Mouse (Mus musculus) forebrain, embryonic 15.5 days (tissue): ENCODE measurements around the gene Thsd7b. TPM values are rescaled to one million over a fixed set of nuclear protein-coding genes. Genes with fewer than 3 reads are reported as not detected.

Experiments
- ATAC-seq: fragments of 200-750 bp; cut with Nextera tagmentation; replicated peaks from 2 replicates; pipeline ENCODE4 v1.8.0; 2017; ENCODE audit warnings: mild to moderate bottlenecking, moderate TSS enrichment, moderate library complexity
- H3K27ac ChIP-seq: fragments of 300-500 bp; sonication (generic); replicated peaks from 2 replicates; pipeline ENCODE4 v1.5.1; 2015; ENCODE audit warnings: mild to moderate bottlenecking, inconsistent platforms
- H3K27me3 ChIP-seq: fragments of 300-500 bp; sonication (generic); 2 replicates; pipeline ENCODE4 v1.6.1; 2015; ENCODE audit warnings: inconsistent platforms
- H3K36me3 ChIP-seq: fragments of 300-500 bp; sonication (generic); 2 replicates; pipeline ENCODE4 v1.6.1; 2015; ENCODE audit warnings: mild to moderate bottlenecking, inconsistent platforms
- H3K4me1 ChIP-seq: fragments of 300-500 bp; sonication (generic); 2 replicates; pipeline ENCODE4 v1.6.1; 2015; ENCODE audit warnings: inconsistent platforms
- H3K4me2 ChIP-seq: fragments of 300-500 bp; sonication (generic); replicated peaks from 2 replicates; pipeline ENCODE4 v1.6.1; 2015; ENCODE audit warnings: mild to moderate bottlenecking, inconsistent platforms
- H3K4me3 ChIP-seq: fragments of 300-500 bp; sonication (generic); 2 replicates; pipeline ENCODE4 v1.5.1; 2015; ENCODE audit warnings: mild to moderate bottlenecking, inconsistent platforms
- H3K9ac ChIP-seq: fragments of 300-500 bp; sonication (generic); replicated peaks from 2 replicates; pipeline ENCODE4 v1.6.1; 2015; ENCODE audit warnings: mild to moderate bottlenecking, inconsistent platforms
- H3K9me3 ChIP-seq: fragments of 300-500 bp; sonication (generic); 2 replicates; pipeline ENCODE4 v1.6.1; 2016; ENCODE audit warnings: inconsistent platforms
- WGBS: fragments of 180-500 bp; shearing (Covaris S2); methylation state at CpG from one replicate; pipeline ENCODE4 v1.1.7; 2015; ENCODE audit warnings: mixed read lengths; 5-methylcytosine and 5-hydroxymethylcytosine counted together
- polyA plus RNA-seq: library from polyadenylated mRNA; unstranded; fragments of >200 nt; fragmentation: Nextera tagmentation; extraction: Ambion mirVana; gene quantifications from 2 replicates; pipeline ENCODE4 v1.2.1, GENCODE M21; 2015

The Thsd7b gene
- 6.2 and 7.3 TPM in 2 replicates for polyA plus RNA-seq

DNA sequence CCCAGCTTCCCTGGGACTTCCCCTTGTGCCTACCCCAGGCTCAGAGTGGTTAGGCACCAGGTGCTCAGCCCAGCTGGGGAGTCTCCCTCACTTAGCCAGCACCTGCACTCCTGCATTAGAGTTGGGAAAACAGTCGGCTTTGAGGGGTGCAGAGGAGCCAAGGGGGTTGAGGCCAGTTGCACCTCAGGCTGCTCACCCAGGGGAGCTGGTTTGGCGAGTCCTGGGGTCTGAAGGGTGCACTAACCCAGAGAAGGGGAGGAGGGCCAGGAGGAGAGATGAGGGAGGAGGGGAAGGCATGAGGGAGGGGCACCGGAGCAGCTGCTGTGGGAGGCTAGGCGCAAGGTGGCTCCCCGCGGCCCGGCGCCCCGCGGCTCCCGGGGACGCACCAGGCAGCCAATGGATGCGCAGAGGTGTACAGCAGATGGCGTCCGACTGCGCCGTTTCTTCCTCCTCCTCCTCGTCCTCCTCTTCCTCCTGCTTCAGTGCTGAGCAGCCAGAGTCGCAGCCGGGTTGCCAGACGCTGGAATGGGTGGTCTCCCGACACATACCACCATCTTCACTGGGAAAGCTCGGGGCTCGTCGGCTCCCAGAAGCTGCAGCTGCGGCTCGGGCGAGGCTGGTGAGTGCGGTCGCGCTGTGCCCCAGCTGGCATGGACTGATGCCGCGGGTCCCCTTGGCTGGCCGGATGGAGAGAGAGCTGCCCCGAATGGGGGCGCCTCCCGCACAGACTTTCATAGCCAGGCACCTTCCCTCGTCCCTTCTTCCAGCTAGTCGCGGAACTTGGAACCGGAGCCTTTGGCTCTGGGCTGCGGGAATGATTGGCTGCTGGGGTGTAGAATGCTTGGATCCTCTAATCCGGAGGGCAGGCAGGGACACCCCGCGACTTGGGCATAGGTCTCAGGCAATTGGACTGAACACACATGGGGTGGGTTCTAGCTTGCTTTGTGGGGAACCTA, at the start of gene Thsd7b:
TSS of gene Thsd7b (plus strand) at position 321 of the 956 bp plus-strand sequence.
- peaks cover 24% of the 10 kb centered on the region for H3K4me1 ChIP-seq
- no peaks in the 10 kb centered on the region for H3K9me3 ChIP-seq
- 0 out of 2 replicates have a peak, but pooled peaks cover 3% of the 10 kb centered on the region for H3K27me3 ChIP-seq
- H3K36me3 ChIP-seq = no peaks in the 10 kb centered on the region
- peak within 1 kb of the TSS; percentile 57 for H3K9ac ChIP-seq
- ATAC-seq = peak; percentile 83
- under 1% methylated on average over 45 of the region's 45 CpGs for WGBS
- H3K27ac ChIP-seq = no peak within 1 kb of the TSS; the same call in 1 of the 2 replicates
- H3K4me2 ChIP-seq = peak within 1 kb of the TSS; percentile 97
- H3K4me3 ChIP-seq = peak within 1 kb of the TSS; percentile 56

DNA sequence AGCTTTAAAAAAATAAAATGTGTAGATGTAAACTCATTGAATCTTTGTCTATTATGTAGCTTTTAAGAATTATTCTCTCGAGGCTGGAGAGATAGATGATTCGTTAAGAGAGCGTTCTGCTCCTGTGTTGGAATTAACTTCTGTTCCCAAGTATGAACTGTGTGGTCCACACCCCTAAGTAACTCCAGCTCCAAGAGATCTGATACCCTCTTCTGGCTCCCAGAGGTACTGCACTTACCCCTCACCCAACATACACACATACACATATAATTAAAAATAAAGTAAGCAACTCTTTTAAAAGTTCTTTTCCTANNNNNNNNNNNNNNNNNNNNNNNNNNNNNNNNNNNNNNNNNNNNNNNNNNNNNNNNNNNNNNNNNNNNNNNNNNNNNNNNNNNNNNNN, 28.8 kb upstream of the Thsd7b start:
- no peaks in the 10 kb centered on the region for H3K4me1 ChIP-seq
- no peaks in the 10 kb centered on the region for H3K27me3 ChIP-seq
- 44% methylated on average over 3 of the region's 3 CpGs for WGBS
- no peaks in the 10 kb centered on the region for H3K9me3 ChIP-seq
- no peak for ATAC-seq
- no peak overlapping the region for H3K27ac ChIP-seq
- no peaks in the 10 kb centered on the region for H3K36me3 ChIP-seq
- H3K4me2 ChIP-seq = no peak overlapping the region
- H3K4me3 ChIP-seq = no peak overlapping the region
- no peak overlapping the region for H3K9ac ChIP-seq

DNA sequence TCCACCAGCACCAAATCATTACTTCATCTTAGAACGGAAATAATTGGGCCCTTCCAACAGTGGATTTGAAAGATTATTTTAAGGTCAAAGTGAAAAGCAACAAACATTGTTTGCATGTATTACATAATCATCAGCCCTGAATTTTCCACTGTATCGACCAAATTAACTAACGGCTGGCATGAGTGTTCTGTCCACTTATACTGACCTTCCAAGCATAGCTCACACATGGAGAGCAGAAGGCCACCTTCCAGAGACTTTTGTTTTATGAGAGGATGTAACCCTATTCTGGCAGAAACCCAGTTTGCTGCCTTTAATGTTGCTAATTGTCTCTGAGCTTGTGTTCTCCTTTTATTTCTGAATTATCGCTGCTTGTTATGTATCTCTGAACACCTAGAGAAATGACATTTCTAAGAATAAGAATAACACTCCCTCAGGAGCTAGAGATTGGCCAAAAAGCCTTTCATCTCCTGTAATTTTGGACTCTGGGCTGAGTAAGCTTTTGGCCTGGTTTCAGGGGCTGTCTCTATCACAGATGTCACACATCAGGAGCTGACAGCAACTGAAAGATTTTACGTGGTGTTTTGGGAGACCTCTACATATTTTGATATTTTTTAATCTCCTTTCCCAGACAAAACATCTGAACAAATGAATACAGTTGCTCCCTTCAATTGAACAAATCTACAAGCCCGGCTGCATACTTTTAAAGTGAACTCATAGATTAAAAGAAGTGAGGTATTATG, 22.2 kb upstream of the Thsd7b start:
- Histone ChIP-seq H3K4me1 (no peaks in the 10 kb centered on the region), H3K27me3 (no peaks in the 10 kb centered on the region), H3K9ac (no peak overlapping the region), H3K36me3 (no peaks in the 10 kb centered on the region), H3K4me2 (no peak overlapping the region), H3K4me3 (no peak overlapping the region), H3K9me3 (no peaks in the 10 kb centered on the region), H3K27ac (no peak overlapping the region)
- WGBS = 62% methylated on average over 6 of the region's 6 CpGs
- ATAC-seq = no peak

DNA sequence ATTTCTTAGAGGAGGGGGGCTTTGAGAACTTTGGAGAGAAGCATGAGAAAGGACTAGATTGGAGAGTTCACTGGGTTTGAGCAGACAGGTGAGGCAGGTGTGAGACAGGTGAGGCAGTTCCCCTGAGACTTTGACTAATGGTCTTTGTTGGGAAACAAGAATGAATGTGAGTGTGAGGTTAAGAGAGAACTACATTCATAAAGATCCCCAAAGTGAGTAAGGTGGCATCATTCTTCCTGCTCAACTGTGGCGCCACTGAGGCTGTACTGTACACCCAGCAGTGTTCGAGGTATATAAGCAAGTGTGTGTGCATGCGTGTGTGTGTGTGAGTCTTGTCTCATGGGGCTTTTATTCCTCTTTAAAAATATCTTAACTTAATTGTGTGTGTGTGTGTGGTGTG, 6.4 kb upstream of the Thsd7b start:
- Histone ChIP-seq H3K9ac (no peak overlapping the region), H3K4me2 (no peak overlapping the region), H3K27ac (no peak overlapping the region), H3K27me3 (no peaks in the 10 kb centered on the region), H3K9me3 (no peaks in the 10 kb centered on the region), H3K4me1 (peaks cover 3% of the 10 kb centered on the region; the same call in 1 of the 2 replicates), H3K36me3 (no peaks in the 10 kb centered on the region), H3K4me3 (no peak overlapping the region)
- ATAC-seq = no peak
- WGBS = 90% methylated on average over 3 of the region's 3 CpGs

DNA sequence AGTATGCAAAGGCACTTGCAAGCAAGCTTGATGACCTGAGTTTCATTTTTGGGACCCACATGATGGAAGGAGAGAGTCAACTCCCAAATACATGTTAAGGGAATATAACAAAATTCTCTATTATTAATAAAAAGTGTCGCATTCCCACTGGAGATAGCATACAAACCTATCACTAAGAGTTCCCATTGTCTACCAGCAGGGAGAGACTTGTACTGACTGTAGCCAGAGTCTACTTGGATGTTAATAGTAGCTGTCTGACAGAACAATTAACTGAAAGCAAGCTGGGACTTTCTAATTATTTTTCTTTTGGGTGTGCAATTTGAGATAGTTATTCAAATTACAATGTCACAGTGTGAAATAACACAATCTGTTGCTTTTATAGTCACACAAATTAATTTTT, 31.1 kb downstream of the Thsd7b start:
- Histone ChIP-seq H3K9me3 (no peaks in the 10 kb centered on the region), H3K4me2 (no peak overlapping the region), H3K4me1 (no peaks in the 10 kb centered on the region), H3K36me3 (no peaks in the 10 kb centered on the region), H3K27ac (no peak overlapping the region), H3K27me3 (no peaks in the 10 kb centered on the region), H3K9ac (no peak overlapping the region), H3K4me3 (no peak overlapping the region)
- no peak for ATAC-seq
- WGBS = 83% methylated on average over 1 of the region's 1 CpGs

DNA sequence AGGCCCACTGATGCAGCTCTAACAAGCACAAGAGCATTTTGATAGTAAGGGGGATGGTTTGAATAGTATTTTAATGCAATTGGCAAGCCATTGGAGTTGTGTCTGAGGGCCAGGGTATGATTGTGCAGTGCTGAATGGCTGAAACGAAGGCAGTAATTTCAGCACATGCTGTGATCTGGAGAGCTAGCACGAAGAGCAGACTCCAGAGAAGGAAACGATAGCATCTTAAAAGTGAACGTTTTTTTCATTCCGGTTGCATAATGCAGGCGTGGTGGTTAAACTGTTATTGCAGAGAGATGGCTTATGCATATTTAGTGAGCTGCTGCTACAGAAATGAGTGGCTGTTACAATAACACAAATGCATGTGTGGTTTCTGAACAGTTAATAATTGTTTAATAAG, 51.3 kb downstream of the Thsd7b start:
- 35% methylated on average over 6 of the region's 6 CpGs for WGBS
- ATAC-seq = peak; percentile 87
- 0 out of 2 replicates have a peak overlapping the region, but pooled peaks have one; percentile 23 for H3K27ac ChIP-seq

DNA sequence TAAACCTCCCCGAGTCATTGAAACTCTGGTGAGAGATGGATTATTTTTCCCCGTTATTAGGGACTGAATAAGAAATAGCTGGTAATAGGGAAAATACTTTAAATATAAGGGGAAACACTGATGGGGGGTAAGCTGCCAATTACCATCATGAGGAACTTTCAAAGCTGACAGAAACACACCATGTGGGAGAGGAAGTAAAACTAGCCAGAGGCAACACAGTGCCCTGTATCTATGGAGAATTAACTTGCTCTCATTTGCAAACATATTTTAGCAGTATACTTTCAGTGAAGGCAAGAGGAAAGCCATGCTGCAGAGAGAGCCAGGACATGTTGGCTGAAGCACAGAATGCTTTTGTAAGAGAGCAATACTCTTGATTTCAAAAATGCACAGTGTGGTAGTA, 51.7 kb downstream of the Thsd7b start:
- no peak overlapping the region for H3K4me2 ChIP-seq
- 0 out of 2 replicates have a peak overlapping the region, but pooled peaks have one; percentile 23 for H3K27ac ChIP-seq
- no peaks in the 10 kb centered on the region for H3K9me3 ChIP-seq
- H3K36me3 ChIP-seq = no peaks in the 10 kb centered on the region
- H3K4me3 ChIP-seq = no peak overlapping the region
- peak; percentile 71 for ATAC-seq
- H3K27me3 ChIP-seq = no peaks in the 10 kb centered on the region
- WGBS = 30% methylated on average over 2 of the region's 2 CpGs
- peaks cover 11% of the 10 kb centered on the region for H3K4me1 ChIP-seq
- no peak overlapping the region for H3K9ac ChIP-seq

More for the DNA sequence above, 51.3 kb downstream of the Thsd7b start:
- no peaks in the 10 kb centered on the region for H3K27me3 ChIP-seq
- H3K9me3 ChIP-seq = no peaks in the 10 kb centered on the region
- H3K4me2 ChIP-seq = no peak overlapping the region
- H3K9ac ChIP-seq = no peak overlapping the region
- H3K4me3 ChIP-seq = no peak overlapping the region
- peaks cover 11% of the 10 kb centered on the region for H3K4me1 ChIP-seq
- no peaks in the 10 kb centered on the region for H3K36me3 ChIP-seq

DNA sequence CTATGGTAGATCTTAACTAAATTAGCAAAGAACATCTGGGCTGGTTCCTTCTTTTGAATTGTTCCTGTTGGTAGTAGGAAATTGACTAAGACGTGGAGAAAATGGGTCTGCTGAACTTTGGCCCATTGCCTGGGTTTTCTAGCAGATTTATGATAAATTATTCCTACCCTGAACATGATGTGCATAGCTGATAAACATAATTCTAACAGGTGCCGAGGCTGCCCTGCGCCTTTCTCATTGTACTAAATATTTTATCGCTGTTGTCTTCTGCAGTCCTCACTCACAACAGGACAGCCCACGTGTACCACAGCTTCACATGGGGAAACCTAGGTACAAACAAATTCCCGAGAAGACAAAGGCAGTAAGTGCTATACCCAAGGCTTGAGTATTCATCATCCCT, 83.5 kb downstream of the Thsd7b start:
- H3K4me2 ChIP-seq = no peak overlapping the region
- no peak overlapping the region for H3K4me3 ChIP-seq
- H3K9me3 ChIP-seq = no peaks in the 10 kb centered on the region
- no peak for ATAC-seq
- H3K27me3 ChIP-seq = no peaks in the 10 kb centered on the region
- 41% methylated on average over 6 of the region's 6 CpGs for WGBS
- H3K9ac ChIP-seq = no peak overlapping the region
- H3K36me3 ChIP-seq = no peaks in the 10 kb centered on the region
- H3K4me1 ChIP-seq = peaks cover 12% of the 10 kb centered on the region; the same call in 1 of the 2 replicates
- no peak overlapping the region for H3K27ac ChIP-seq

DNA sequence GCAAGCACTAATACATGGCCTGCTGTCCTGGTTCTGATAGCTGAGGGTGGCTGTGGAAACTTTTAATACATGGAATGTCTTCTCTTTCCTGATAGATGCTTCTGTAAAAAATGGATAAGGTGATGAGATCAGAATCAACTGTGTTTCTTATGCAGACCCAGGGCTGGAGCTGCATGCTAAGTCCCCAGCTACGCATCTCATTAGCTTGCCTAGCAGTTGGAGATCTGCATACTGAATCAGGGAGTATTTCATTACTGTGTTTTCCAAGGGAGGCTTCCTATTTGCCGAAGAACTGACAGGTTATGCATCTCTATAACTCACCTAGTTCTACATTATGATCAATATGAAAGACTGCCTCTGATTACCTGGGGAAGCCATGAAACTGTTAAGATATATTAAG, 84.3 kb downstream of the Thsd7b start:
- H3K9me3 ChIP-seq = no peaks in the 10 kb centered on the region
- 52% methylated on average over 2 of the region's 2 CpGs for WGBS
- no peaks in the 10 kb centered on the region for H3K36me3 ChIP-seq
- peak; percentile 92 for ATAC-seq
- peaks cover 12% of the 10 kb centered on the region; the same call in 1 of the 2 replicates for H3K4me1 ChIP-seq
- H3K27me3 ChIP-seq = no peaks in the 10 kb centered on the region
- no peak overlapping the region for H3K27ac ChIP-seq
- no peak overlapping the region for H3K4me3 ChIP-seq
- H3K9ac ChIP-seq = no peak overlapping the region
- H3K4me2 ChIP-seq = no peak overlapping the region

DNA sequence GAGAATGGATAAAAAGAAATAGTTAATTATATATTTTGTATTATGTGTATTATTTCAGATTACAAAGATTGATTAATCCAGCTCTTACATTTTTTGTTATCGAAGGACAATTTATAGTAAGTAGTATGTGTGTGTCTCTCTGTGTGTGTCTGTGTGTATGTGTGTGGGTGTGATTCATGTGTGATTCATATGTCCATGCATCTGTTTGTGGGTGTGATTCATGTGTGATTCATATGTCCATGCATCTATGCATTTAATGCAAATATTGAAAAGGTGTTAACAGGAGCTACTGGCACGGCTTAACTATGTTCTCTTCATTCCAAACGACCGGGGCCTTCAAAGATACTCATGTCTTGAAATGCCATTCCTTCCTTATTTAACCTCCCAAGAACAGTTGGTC, 90.3 kb downstream of the Thsd7b start:
- Histone ChIP-seq H3K27me3 (no peaks in the 10 kb centered on the region), H3K9ac (no peak overlapping the region), H3K9me3 (no peaks in the 10 kb centered on the region), H3K36me3 (no peaks in the 10 kb centered on the region), H3K4me1 (no peaks in the 10 kb centered on the region), H3K4me2 (no peak overlapping the region), H3K4me3 (no peak overlapping the region), H3K27ac (no peak overlapping the region)
- no peak for ATAC-seq
- 92% methylated on average over 4 of the region's 4 CpGs for WGBS

DNA sequence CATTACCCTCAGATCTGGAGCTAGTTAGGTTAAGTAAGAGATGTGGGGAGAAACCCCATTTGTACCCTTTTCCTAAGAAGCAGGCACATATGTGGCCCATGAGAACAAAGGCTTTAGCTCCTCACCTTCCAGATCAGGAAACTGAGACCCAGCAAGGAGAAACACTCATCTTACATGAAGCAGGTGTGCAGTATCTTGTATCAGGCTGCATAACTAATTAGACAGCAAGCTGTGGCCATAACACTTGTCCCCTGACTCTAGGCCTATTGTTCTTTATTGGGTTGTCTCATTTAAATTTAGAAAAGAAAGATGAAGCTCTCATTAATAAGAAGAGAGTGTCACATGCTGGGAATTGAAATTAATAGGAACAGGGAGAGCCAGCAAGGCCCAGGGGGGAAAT, 91.7 kb downstream of the Thsd7b start:
- no peak overlapping the region for H3K27ac ChIP-seq
- ATAC-seq = no peak

DNA sequence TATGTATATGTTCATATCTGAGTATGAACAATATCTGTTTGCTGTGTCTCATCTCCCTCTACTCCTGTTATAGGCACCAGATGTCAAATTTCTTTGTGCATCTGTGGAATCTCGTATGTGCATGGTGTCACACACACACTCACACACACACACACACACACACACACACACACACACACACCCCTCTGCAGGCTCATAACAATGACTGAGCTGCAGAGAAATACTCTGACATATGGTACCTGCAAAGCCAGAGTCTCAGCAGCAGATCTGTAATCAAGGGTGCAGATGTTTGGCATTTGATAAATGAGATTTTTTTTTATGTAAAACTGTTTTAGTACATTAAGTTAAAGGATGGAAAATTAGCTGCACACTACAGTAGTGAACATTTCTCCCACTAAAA, 92.5 kb downstream of the Thsd7b start:
- Histone ChIP-seq H3K36me3 (no peaks in the 10 kb centered on the region), H3K27me3 (no peaks in the 10 kb centered on the region), H3K4me3 (no peak overlapping the region), H3K4me1 (no peaks in the 10 kb centered on the region), H3K27ac (no peak overlapping the region), H3K9me3 (no peaks in the 10 kb centered on the region), H3K4me2 (no peak overlapping the region), H3K9ac (no peak overlapping the region)
- 18% methylated on average over 1 of the region's 1 CpGs for WGBS
- no peak for ATAC-seq

More for the DNA sequence above, 91.7 kb downstream of the Thsd7b start:
- no peak overlapping the region for H3K4me3 ChIP-seq
- no peak overlapping the region for H3K4me2 ChIP-seq
- no peaks in the 10 kb centered on the region for H3K36me3 ChIP-seq
- H3K9me3 ChIP-seq = no peaks in the 10 kb centered on the region
- no peaks in the 10 kb centered on the region for H3K4me1 ChIP-seq
- H3K27me3 ChIP-seq = no peaks in the 10 kb centered on the region
- H3K9ac ChIP-seq = no peak overlapping the region
